Mouse (Mus musculus) kidney, embryonic 14.5 days (tissue): ENCODE measurements around the gene Mettl1. TPM values are rescaled to one million over a fixed set of nuclear protein-coding genes. Genes with fewer than 3 reads are reported as not detected.

Source experiments
- ATAC-seq: fragments of 200-750 bp; cut with Nextera tagmentation; 2 replicates; pipeline ENCODE4 v1.8.0; 2017; ENCODE audit warnings: moderate number of reproducible peaks, mild to moderate bottlenecking, moderate TSS enrichment, moderate library complexity; ENCODE audit not compliant: low FRiP score, low TSS enrichment
- H3K27ac ChIP-seq: fragments of 300-500 bp; sonication (generic); 2 replicates; pipeline ENCODE4 v1.5.1; 2014; ENCODE audit warnings: low read depth, mild to moderate bottlenecking, low read length, moderate library complexity, mixed read lengths
- H3K27me3 ChIP-seq: fragments of 300-500 bp; sonication (generic); 2 replicates; pipeline ENCODE4 v1.6.1; 2014; ENCODE audit warnings: mild to moderate bottlenecking, low read length; ENCODE audit not compliant: control insufficient read depth, insufficient read depth
- H3K36me3 ChIP-seq: fragments of 300-500 bp; sonication (generic); 2 replicates; pipeline ENCODE4 v1.6.1; 2014; ENCODE audit warnings: low read length, mixed read lengths; ENCODE audit not compliant: control insufficient read depth, insufficient read depth
- H3K4me1 ChIP-seq: fragments of 300-500 bp; sonication (generic); 2 replicates; pipeline ENCODE4 v1.6.1; 2014; ENCODE audit warnings: low read length, mixed read lengths; ENCODE audit not compliant: control insufficient read depth, insufficient read depth
- H3K4me2 ChIP-seq: fragments of 300-500 bp; sonication (generic); replicated peaks from 2 replicates; pipeline ENCODE4 v1.6.1; 2014; ENCODE audit warnings: low read depth, mild to moderate bottlenecking, low read length
- H3K4me3 ChIP-seq: fragments of 300-500 bp; sonication (generic); 2 replicates; pipeline ENCODE4 v1.5.1; 2014; ENCODE audit warnings: mild to moderate bottlenecking, low read length
- H3K9ac ChIP-seq: fragments of 300-500 bp; sonication (generic); 2 replicates; pipeline ENCODE4 v1.6.1; 2014; ENCODE audit warnings: low read depth, mild to moderate bottlenecking, low read length, moderate library complexity
- H3K9me3 ChIP-seq: fragments of 300-500 bp; sonication (generic); 2 replicates; pipeline ENCODE4 v1.6.1; 2016; ENCODE audit warnings: low read length; ENCODE audit not compliant: control insufficient read depth
- WGBS: fragments of 180-500 bp; shearing (Covaris S2); extraction: QIAGEN DNeasy Blood & Tissue Kit; methylation state at CpG from one replicate; pipeline ENCODE4 v1.1.7; 2014; 5-methylcytosine and 5-hydroxymethylcytosine counted together
- polyA plus RNA-seq: library from polyadenylated mRNA; unstranded; fragments of >200 nt; fragmentation: Nextera tagmentation; extraction: Ambion mirVana; gene quantifications from 2 replicates; pipeline ENCODE4 v1.2.1, GENCODE M21; 2014

Mettl1 gene
- polyA plus RNA-seq, 1 experiment from 2014 or later: 69.5 TPM

GRCm38 (mm10) chr10:127083292-127083914 is 42.2 kb downstream of the Mettl1 start:
- Histone ChIP-seq H3K4me2 (no peak overlapping the region), H3K4me1 (peaks cover 25% of the 10 kb centered on the region), H3K27ac (no peak overlapping the region), H3K27me3 (peaks cover 55% of the 10 kb centered on the region), H3K36me3 (no peaks in the 10 kb centered on the region), H3K9me3 (no peaks in the 10 kb centered on the region), H3K4me3 (no peak overlapping the region), H3K9ac (no peak overlapping the region)
- WGBS: 26% methylated on average over 8 of the region's 8 CpGs
- ATAC-seq: no peak

GRCm38 (mm10) chr10:127083915-127084306 is 42.7 kb downstream of the Mettl1 start:
- Histone ChIP-seq H3K4me2 (no peak overlapping the region), H3K4me3 (no peak overlapping the region), H3K4me1 (peaks cover 24% of the 10 kb centered on the region), H3K27me3 (peaks cover 51% of the 10 kb centered on the region), H3K9ac (no peak overlapping the region), H3K27ac (no peak overlapping the region), H3K9me3 (no peaks in the 10 kb centered on the region), H3K36me3 (no peaks in the 10 kb centered on the region)
- WGBS: 46% methylated on average over 5 of the region's 5 CpGs
- no peak for ATAC-seq

- Histone ChIP-seq H3K4me3 (no peak overlapping the region), H3K9ac (no peak overlapping the region), H3K9me3 (no peaks in the 10 kb centered on the region), H3K36me3 (no peaks in the 10 kb centered on the region), H3K27me3 (peaks cover 51% of the 10 kb centered on the region), H3K4me1 (peaks cover 13% of the 10 kb centered on the region), H3K27ac (no peak overlapping the region), H3K4me2 (no peak overlapping the region)
- ATAC-seq: no peak
- WGBS: 81% methylated on average over 9 of the region's 9 CpGs
These were observed 43.8 kb downstream of the Mettl1 start for GRCm38 (mm10) chr10:127085052-127085451.

GRCm38 (mm10) chr10:127085633-127086032 is 44.4 kb downstream of the Mettl1 start:
- Histone ChIP-seq H3K4me1 (peaks cover 12% of the 10 kb centered on the region), H3K9me3 (no peaks in the 10 kb centered on the region), H3K4me2 (no peak overlapping the region), H3K27ac (no peak overlapping the region), H3K9ac (no peak overlapping the region), H3K36me3 (no peaks in the 10 kb centered on the region), H3K4me3 (no peak overlapping the region), H3K27me3 (peaks cover 51% of the 10 kb centered on the region)
- ATAC-seq: no peak
- 67% methylated on average over 6 of the region's 6 CpGs for WGBS

- Histone ChIP-seq H3K9me3 (no peaks in the 10 kb centered on the region), H3K4me3 (peak overlapping the region; percentile 26), H3K27ac (no peak overlapping the region), H3K4me1 (0 out of 2 replicates have a peak, but pooled peaks cover 11% of the 10 kb centered on the region), H3K9ac (no peak overlapping the region), H3K4me2 (peak overlapping the region; percentile 24), H3K36me3 (no peaks in the 10 kb centered on the region; the same call in 1 of the 2 replicates), H3K27me3 (peaks cover 45% of the 10 kb centered on the region)
- peak; percentile 37 for ATAC-seq
- WGBS: 7% methylated on average over 55 of the region's 57 CpGs
These were observed 49.6 kb downstream of the Mettl1 start for GRCm38 (mm10) chr10:127090560-127091411.

- Histone ChIP-seq H3K36me3 (no peaks in the 10 kb centered on the region; the same call in 1 of the 2 replicates), H3K27me3 (peaks cover 45% of the 10 kb centered on the region), H3K27ac (no peak overlapping the region), H3K4me1 (0 out of 2 replicates have a peak, but pooled peaks cover 11% of the 10 kb centered on the region), H3K4me2 (peak overlapping the region; percentile 24), H3K9me3 (no peaks in the 10 kb centered on the region), H3K4me3 (peak overlapping the region; percentile 26), H3K9ac (no peak overlapping the region)
- no peak for ATAC-seq
- 8% methylated on average over 51 of the region's 51 CpGs for WGBS
These were observed 50.5 kb downstream of the Mettl1 start for GRCm38 (mm10) chr10:127091507-127092396.

GRCm38 (mm10) chr10:127092742-127093141 is 51.5 kb downstream of the Mettl1 start:
- WGBS: 50% methylated on average over 3 of the region's 4 CpGs
- H3K9me3 ChIP-seq: no peaks in the 10 kb centered on the region
- ATAC-seq: no peak
- 0 out of 2 replicates have a peak, but pooled peaks cover 11% of the 10 kb centered on the region for H3K4me1 ChIP-seq
- no peak overlapping the region for H3K9ac ChIP-seq
- H3K4me3 ChIP-seq: no peak overlapping the region
- H3K27ac ChIP-seq: no peak overlapping the region
- peaks cover 4% of the 10 kb centered on the region for H3K36me3 ChIP-seq
- peaks cover 45% of the 10 kb centered on the region for H3K27me3 ChIP-seq
- H3K4me2 ChIP-seq: no peak overlapping the region

GRCm38 (mm10) chr10:127094382-127094802 is 53.2 kb downstream of the Mettl1 start:
- H3K9me3 ChIP-seq: no peaks in the 10 kb centered on the region
- no peak overlapping the region for H3K4me2 ChIP-seq
- H3K4me3 ChIP-seq: no peak overlapping the region
- H3K4me1 ChIP-seq: 0 out of 2 replicates have a peak, but pooled peaks cover 11% of the 10 kb centered on the region
- no peak for ATAC-seq
- H3K27ac ChIP-seq: no peak overlapping the region
- H3K27me3 ChIP-seq: peaks cover 34% of the 10 kb centered on the region
- peaks cover 20% of the 10 kb centered on the region for H3K36me3 ChIP-seq
- WGBS: 60% methylated on average over 7 of the region's 7 CpGs
- no peak overlapping the region for H3K9ac ChIP-seq
